Mouse (Mus musculus) hindlimb bud, embryonic 11.5 days (tissue): Measurements from ENCODE around the gene Gm1673.

Experiments used
- DNase-seq: peaks from one replicate; pipeline ENCODE4 v3.0.0-alpha.2; 2012; ENCODE audit warnings: low read depth, low spot score; ENCODE audit errors: extremely low spot score

Gene Gm1673

DNA sequence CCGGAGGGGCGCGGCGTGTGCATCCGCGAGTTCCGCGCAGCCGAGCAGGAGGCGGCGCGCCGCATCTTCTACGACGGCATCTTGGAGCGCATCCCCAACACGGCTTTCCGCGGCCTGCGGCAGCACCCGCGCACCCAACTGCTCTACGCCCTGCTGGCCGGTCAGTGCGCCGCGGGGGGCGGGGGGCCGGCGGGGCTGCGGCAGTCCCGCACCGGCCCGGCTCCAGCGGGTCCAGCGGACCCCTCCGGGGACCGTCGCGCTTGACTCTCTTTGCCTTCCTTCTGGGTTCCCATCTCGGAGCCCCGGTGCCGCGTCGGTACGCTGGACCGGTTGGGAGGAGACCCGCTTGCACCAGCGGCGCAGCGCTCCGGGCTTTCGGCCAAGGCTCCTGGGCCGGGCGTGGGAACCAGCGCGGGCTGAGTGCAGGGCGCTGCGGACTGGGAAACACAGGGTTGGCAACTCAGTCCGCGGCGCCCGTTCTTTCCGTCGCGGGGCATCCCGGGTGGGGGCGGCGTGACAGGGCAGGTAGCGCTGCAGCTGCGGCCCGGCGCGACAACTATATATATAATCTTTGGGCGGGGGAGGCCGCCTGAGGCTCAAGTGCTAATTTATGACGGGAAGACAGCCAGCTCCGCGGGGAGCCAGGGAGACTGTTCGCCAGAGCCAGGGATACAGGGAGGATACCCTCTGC, 14.0 kb downstream of the Gm1673 start:
- no peak for DNase-seq

DNA sequence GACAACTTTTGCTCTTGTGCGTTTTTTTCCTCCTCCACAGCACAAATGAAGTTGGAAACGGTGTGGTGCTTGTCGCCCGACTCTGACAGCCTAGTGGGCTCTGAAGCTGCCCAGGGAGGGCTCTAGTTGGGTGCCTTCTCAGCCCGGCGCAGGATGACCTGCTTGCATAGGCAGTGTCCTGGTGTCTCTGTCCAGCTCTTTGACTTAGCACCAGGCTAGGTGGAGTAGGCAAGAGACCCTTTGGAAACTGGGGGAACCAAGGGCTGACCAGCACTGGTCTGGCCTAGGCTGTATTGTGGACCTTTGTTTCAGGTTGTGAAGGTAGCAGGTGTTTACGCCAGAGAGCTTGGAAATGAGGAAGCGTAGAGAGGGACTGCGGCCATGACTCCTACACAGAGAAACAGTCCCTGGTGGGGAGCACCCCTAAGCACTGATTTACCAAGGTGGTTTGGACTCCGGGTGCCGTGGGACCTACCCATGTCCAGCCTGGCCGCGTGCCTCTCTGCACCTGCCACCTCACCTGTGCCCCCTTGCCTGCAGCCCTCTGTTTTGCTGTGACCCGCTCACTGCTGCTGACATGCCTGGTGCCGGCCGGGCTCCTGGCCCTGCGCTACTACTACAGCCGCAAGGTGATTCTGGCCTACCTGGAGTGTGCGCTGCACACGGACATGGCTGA, 14.7 kb downstream of the Gm1673 start:
- no peak for DNase-seq

GRCm38 (mm10) chr5:33998505-33998877, 15.3 kb downstream of the Gm1673 start:
- no peak for DNase-seq

DNA sequence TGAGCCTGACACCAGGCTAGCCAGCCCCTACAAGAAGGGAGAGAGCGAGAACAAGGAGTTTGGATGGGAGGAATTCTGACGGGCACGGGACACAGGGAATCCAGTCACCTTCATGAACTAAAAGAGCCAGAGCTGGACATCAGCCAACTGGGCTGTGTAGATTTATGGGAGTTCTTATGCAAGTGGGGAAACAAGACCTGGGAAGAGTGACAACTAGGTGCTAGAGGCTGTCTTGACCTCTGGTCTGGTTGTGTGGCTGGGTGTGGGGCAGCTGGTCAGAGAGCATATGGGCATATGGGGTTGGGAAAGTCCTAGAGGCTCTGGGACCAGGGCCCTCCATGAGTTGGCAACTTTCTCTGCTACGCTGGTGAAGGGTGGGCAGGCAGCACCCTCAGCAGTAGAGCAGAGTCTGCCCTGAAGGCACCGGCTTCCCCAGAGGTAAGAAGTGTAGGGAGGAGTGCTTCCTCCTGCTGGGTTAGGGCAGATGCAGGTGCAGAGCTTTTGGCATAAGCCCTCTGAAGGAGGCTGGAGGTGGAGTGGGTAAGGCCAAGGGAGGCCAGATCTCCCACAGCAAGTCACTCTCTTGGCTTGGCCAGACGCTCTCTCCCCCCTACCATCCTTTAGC, 16.3 kb downstream of the Gm1673 start:
- no peak for DNase-seq

GRCm38 (mm10) chr5:34000809-34001208, 17.6 kb downstream of the Gm1673 start:
- no peak for DNase-seq

DNA sequence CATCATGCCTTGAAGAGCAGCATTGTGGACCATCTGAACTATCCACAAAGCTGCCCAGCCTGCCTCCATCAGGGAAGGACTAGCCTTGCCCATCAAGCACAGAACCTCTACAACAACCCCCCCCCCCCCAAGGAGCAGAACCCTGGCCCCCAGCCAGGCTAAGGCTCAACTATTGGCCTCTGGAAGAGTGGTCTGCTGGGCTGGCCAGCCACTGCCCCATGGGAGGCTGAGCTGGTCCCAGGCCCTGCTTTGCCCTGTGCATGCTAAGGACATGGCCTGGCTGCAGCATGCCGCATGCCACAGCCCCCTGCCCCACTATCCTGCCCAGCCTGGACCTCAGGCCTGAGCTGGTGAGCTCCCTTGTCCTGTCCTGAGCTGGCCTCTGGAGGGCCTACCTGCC, 18.2 kb downstream of the Gm1673 start:
- DNase-seq = no peak

DNA sequence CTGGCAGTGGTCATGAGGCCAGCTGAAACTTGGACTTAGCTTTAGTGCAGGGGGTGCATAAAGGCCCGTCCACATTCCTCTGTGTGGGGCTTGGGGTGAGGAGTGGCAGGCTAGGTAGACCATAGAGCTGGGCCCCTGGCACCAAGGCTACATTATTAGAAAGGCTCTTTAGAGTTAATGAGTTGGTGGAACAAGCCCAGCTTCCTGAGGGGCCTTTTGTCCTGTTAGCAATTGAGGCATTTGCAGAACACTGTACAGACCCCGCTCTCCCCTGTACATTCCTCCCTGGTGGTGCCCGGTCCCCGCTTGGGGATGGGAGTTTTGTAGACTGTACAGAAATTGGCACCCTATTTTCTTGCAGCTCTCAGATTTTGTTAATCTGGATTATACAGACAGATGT, 19.4 kb downstream of the Gm1673 start:
- DNase-seq = no peak

DNA sequence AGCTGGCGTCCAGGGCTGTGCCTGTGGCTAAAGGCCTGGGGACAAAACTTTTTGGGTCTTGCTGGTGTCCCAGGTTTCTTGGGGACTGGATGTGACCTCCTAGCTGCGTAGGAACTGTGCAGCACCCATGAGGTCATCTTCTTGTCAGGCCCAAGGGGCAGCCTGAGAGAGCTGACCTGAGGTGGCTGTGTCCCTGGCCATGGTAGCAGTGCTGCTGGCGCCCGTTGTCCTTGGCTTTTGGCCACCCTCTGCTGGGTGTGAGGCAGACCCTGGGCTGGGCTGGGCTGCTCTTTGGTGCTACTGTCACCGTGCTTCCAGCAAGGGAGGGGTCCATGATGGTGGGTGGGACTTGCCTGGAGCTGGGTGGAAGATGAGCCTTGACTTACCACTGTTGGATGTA, 21.4 kb downstream of the Gm1673 start:
- no peak for DNase-seq

DNA sequence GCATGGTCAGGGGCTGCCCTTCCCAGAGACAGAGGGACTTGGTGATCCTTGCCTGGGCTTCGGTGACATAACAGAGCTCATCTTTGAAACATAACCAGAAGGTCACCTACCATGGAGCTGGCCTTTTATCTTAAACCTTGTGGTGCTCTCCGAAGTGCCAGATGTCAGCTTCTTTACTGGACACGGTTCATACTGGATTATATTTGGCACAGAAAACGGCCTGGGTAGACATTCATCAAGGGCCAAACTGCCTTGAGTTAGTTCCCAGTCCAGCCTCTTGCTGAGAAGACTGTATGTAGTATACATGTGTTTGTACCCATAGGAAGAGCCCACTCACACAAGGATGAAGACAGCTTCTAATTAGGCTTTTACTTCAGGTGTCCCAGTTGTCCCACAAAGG, 23.6 kb downstream of the Gm1673 start:
- no peak for DNase-seq

GRCm38 (mm10) chr5:34007392-34007941, 24.2 kb downstream of the Gm1673 start:
- no peak for DNase-seq

- no peak for DNase-seq
Observed at GRCm38 (mm10) chr5:34014652-34015051, 31.4 kb downstream of the Gm1673 start.

- DNase-seq = no peak
Observed at GRCm38 (mm10) chr5:34018968-34019367, 35.7 kb downstream of the Gm1673 start.

- no peak for DNase-seq
Observed at GRCm38 (mm10) chr5:34030101-34030500, 46.9 kb downstream of the Gm1673 start.

GRCm38 (mm10) chr5:34031022-34031421, 47.8 kb downstream of the Gm1673 start:
- DNase-seq = no peak

GRCm38 (mm10) chr5:34032520-34032919, 49.3 kb downstream of the Gm1673 start:
- DNase-seq = no peak
